Mouse (Mus musculus): Measurements from ENCODE around the gene Tmem30b. TPM values are rescaled to one million over a fixed set of nuclear protein-coding genes. Genes with fewer than 3 reads are reported as not detected.
"Not testable (repeated sequence)": the region's sequence is repeated elsewhere in the genome, so short reads cannot be mapped to it uniquely, and the experiment has no call there.

Gene Tmem30b
- 0.16 TPM in 1 of 2 replicates, not detected in the other for total RNA-seq (2015)
- not detected in 2 replicates for total RNA-seq (2017)

GRCm38 (mm10) chr12:73546086-73546711 is at the start of gene Tmem30b:
TSS of gene Tmem30b (minus strand) at chr12:73546392.
- ATAC-seq (ENCODE audit: poor library complexity, severe bottlenecking): no peak

- ATAC-seq (ENCODE audit: poor library complexity, severe bottlenecking): no peak
Measured at GRCm38 (mm10) chr12:73595226-73595625, 49.0 kb upstream of the Tmem30b start.

- ATAC-seq (ENCODE audit: poor library complexity, severe bottlenecking): peak; percentile 19
Measured at GRCm38 (mm10) chr12:73594177-73594745, 48.1 kb upstream of the Tmem30b start.

GRCm38 (mm10) chr12:73593021-73593798 is 47.0 kb upstream of the Tmem30b start:
- peak; percentile 65 for ATAC-seq (ENCODE audit: poor library complexity, severe bottlenecking)

- ATAC-seq (ENCODE audit: poor library complexity, severe bottlenecking): no peak
Measured at GRCm38 (mm10) chr12:73591625-73592024, 45.4 kb upstream of the Tmem30b start.

GRCm38 (mm10) chr12:73590627-73591276 is 44.6 kb upstream of the Tmem30b start:
- no peak for ATAC-seq (ENCODE audit: poor library complexity, severe bottlenecking)

- ATAC-seq (ENCODE audit: poor library complexity, severe bottlenecking): no peak
Measured at GRCm38 (mm10) chr12:73587262-73587661, 41.1 kb upstream of the Tmem30b start.

- ATAC-seq (ENCODE audit: poor library complexity, severe bottlenecking): no peak
Measured at GRCm38 (mm10) chr12:73585850-73586249, 39.7 kb upstream of the Tmem30b start.

- no peak for ATAC-seq (ENCODE audit: poor library complexity, severe bottlenecking)
Measured at GRCm38 (mm10) chr12:73585241-73585801, 39.1 kb upstream of the Tmem30b start.

- ATAC-seq (ENCODE audit: poor library complexity, severe bottlenecking): peak; percentile 96
Measured at GRCm38 (mm10) chr12:73584610-73585240, 38.5 kb upstream of the Tmem30b start, which contains the start of gene Prkch. TSS of gene Prkch (plus strand) at chr12:73584796.

- ATAC-seq (ENCODE audit: poor library complexity, severe bottlenecking): no peak
Measured at GRCm38 (mm10) chr12:73583813-73584609, 37.8 kb upstream of the Tmem30b start.

GRCm38 (mm10) chr12:73583318-73583717 is 37.1 kb upstream of the Tmem30b start:
- no peak for ATAC-seq (ENCODE audit: poor library complexity, severe bottlenecking)

- ATAC-seq (ENCODE audit: poor library complexity, severe bottlenecking): no peak
Measured at GRCm38 (mm10) chr12:73580811-73581210, 34.6 kb upstream of the Tmem30b start.

- no peak for ATAC-seq (ENCODE audit: poor library complexity, severe bottlenecking)
Measured at GRCm38 (mm10) chr12:73578141-73578540, 31.9 kb upstream of the Tmem30b start.

GRCm38 (mm10) chr12:73574632-73575031 is 28.4 kb upstream of the Tmem30b start:
- no peak for ATAC-seq (ENCODE audit: poor library complexity, severe bottlenecking)

- ATAC-seq (ENCODE audit: poor library complexity, severe bottlenecking): no peak
Measured at GRCm38 (mm10) chr12:73565620-73565969, 19.4 kb upstream of the Tmem30b start.

- ATAC-seq (ENCODE audit: poor library complexity, severe bottlenecking): peak; percentile 43; the same call in 1 of the 2 replicates
Measured at GRCm38 (mm10) chr12:73564795-73565619, 18.8 kb upstream of the Tmem30b start.

GRCm38 (mm10) chr12:73564176-73564575 is 18.0 kb upstream of the Tmem30b start:
- no peak for ATAC-seq (ENCODE audit: poor library complexity, severe bottlenecking)

- ATAC-seq (ENCODE audit: poor library complexity, severe bottlenecking): not testable (repeated sequence)
Measured at GRCm38 (mm10) chr12:73563122-73563521, 16.9 kb upstream of the Tmem30b start.

Measured in megakaryocyte, adult 5-6 weeks (primary cell).